Mouse (Mus musculus): ENCODE results near the gene Arl6ip1. TPM values are rescaled to one million over a fixed set of nuclear protein-coding genes. Genes with fewer than 3 reads are reported as not detected.
"Not testable (repeated sequence)": the region's sequence is repeated elsewhere in the genome, so short reads cannot be mapped to it uniquely, and the experiment has no call there.

The Arl6ip1 gene
- 246 and 295 TPM in 2 replicates for total RNA-seq (2017)

- ATAC-seq (replicated peaks; ENCODE audit: low read depth, poor library complexity, severe bottlenecking), result peak; percentile 93
Measured at GRCm38 (mm10) chr7:118129430-118130041, at the start of gene Arl6ip1. Gene Arl6ip1, minus strand, starts transcription at chr7:118129662.

GRCm38 (mm10) chr7:118175821-118176355, 46.4 kb upstream of the Arl6ip1 start:
- no peak for ATAC-seq (replicated peaks; ENCODE audit: low read depth, poor library complexity, severe bottlenecking)

- ATAC-seq (replicated peaks; ENCODE audit: low read depth, poor library complexity, severe bottlenecking), result not testable (repeated sequence)
Measured at GRCm38 (mm10) chr7:118170125-118170524, 40.7 kb upstream of the Arl6ip1 start.

- no peak for ATAC-seq (replicated peaks; ENCODE audit: low read depth, poor library complexity, severe bottlenecking)
Measured at GRCm38 (mm10) chr7:118163006-118163405, 33.5 kb upstream of the Arl6ip1 start.

- ATAC-seq (replicated peaks; ENCODE audit: low read depth, poor library complexity, severe bottlenecking), result no peak
Measured at GRCm38 (mm10) chr7:118160121-118160520, 30.7 kb upstream of the Arl6ip1 start.

- no peak for ATAC-seq (replicated peaks; ENCODE audit: low read depth, poor library complexity, severe bottlenecking)
Measured at GRCm38 (mm10) chr7:118156461-118156860, 27.0 kb upstream of the Arl6ip1 start.

- no peak for ATAC-seq (replicated peaks; ENCODE audit: low read depth, poor library complexity, severe bottlenecking)
Measured at GRCm38 (mm10) chr7:118154150-118154549, 24.7 kb upstream of the Arl6ip1 start.

- ATAC-seq (replicated peaks; ENCODE audit: low read depth, poor library complexity, severe bottlenecking), result no peak
Measured at GRCm38 (mm10) chr7:118143602-118144001, 14.1 kb upstream of the Arl6ip1 start.

- ATAC-seq (replicated peaks; ENCODE audit: low read depth, poor library complexity, severe bottlenecking), result 0 out of 2 replicates have a peak, but pooled peaks have one; percentile 22
Measured at GRCm38 (mm10) chr7:118143123-118143522, 13.7 kb upstream of the Arl6ip1 start.

- no peak for ATAC-seq (replicated peaks; ENCODE audit: low read depth, poor library complexity, severe bottlenecking)
Measured at GRCm38 (mm10) chr7:118141271-118141670, 11.8 kb upstream of the Arl6ip1 start.

- ATAC-seq (replicated peaks; ENCODE audit: low read depth, poor library complexity, severe bottlenecking), result no peak
Measured at GRCm38 (mm10) chr7:118135128-118135527, 5.7 kb upstream of the Arl6ip1 start.

GRCm38 (mm10) chr7:118128925-118129429, 485 bp downstream of the Arl6ip1 start:
- ATAC-seq (replicated peaks; ENCODE audit: low read depth, poor library complexity, severe bottlenecking), result no peak; the same call in 1 of the 2 replicates

- no peak for ATAC-seq (replicated peaks; ENCODE audit: low read depth, poor library complexity, severe bottlenecking)
Measured at GRCm38 (mm10) chr7:118126219-118126875, 3.1 kb downstream of the Arl6ip1 start.

GRCm38 (mm10) chr7:118125736-118126135, 3.7 kb downstream of the Arl6ip1 start:
- no peak for ATAC-seq (replicated peaks; ENCODE audit: low read depth, poor library complexity, severe bottlenecking)

GRCm38 (mm10) chr7:118123512-118124411, 5.7 kb downstream of the Arl6ip1 start:
- no peak for ATAC-seq (replicated peaks; ENCODE audit: low read depth, poor library complexity, severe bottlenecking)

GRCm38 (mm10) chr7:118122235-118122634, 7.2 kb downstream of the Arl6ip1 start:
- no peak for ATAC-seq (replicated peaks; ENCODE audit: low read depth, poor library complexity, severe bottlenecking)

GRCm38 (mm10) chr7:118120654-118121053, 8.8 kb downstream of the Arl6ip1 start:
- ATAC-seq (replicated peaks; ENCODE audit: low read depth, poor library complexity, severe bottlenecking), result no peak

GRCm38 (mm10) chr7:118119946-118120345, 9.5 kb downstream of the Arl6ip1 start:
- no peak for ATAC-seq (replicated peaks; ENCODE audit: low read depth, poor library complexity, severe bottlenecking)

GRCm38 (mm10) chr7:118119142-118119541, 10.3 kb downstream of the Arl6ip1 start:
- no peak for ATAC-seq (replicated peaks; ENCODE audit: low read depth, poor library complexity, severe bottlenecking)

GRCm38 (mm10) chr7:118118426-118118825, 11.0 kb downstream of the Arl6ip1 start:
- ATAC-seq (replicated peaks; ENCODE audit: low read depth, poor library complexity, severe bottlenecking), result no peak
